Mouse (Mus musculus): ENCODE results near the gene Slc10a3. TPM values are rescaled to one million over a fixed set of nuclear protein-coding genes. Genes with fewer than 3 reads are reported as not detected.
"Not testable (repeated sequence)": the region's sequence is repeated elsewhere in the genome, so short reads cannot be mapped to it uniquely, and the experiment has no call there.

Gene Slc10a3
- total and polyA plus RNA-seq, 3 experiments: 7.4 to 14.1 (median 12.0) TPM

- no peak for DNase-seq (ENCODE audit: extremely low read depth)
- Histone ChIP-seq H3K27ac (ENCODE audit: insufficient read depth, low read depth) (no peak overlapping the region), H3K9ac (ENCODE audit: insufficient read depth, low read depth) (no peak overlapping the region), H3K4me1 (ENCODE audit: control insufficient read depth in 1 of 2, insufficient read depth in 2 of 2) (no peaks in the 10 kb centered on the region), H3K4me2 (ENCODE audit: insufficient read depth, low read depth, poor library complexity, severe bottlenecking) (no peak overlapping the region), H3K27me3 (replicated peaks) (no peaks in the 10 kb centered on the region), H3K36me3 (replicated peaks in 1 of 2; ENCODE audit: control insufficient read depth in 1 of 2, insufficient read depth in 1 of 2, low read length in 1 of 2) (no peaks in the 10 kb centered on the region), H3K9me3 (replicated peaks; ENCODE audit: low read length) (no peaks in the 10 kb centered on the region), H3K4me3 (replicated peaks in 1 of 3; ENCODE audit: low read depth in 2 of 3, low read length in 2 of 3, poor library complexity in 1 of 3) (no peak overlapping the region), H3K79me2 (replicated peaks; ENCODE audit: control insufficient read depth, extremely low read depth, insufficient read depth, poor library complexity, severe bottlenecking) (no peaks in the 10 kb centered on the region)
- TF ChIP-seq SIN3A (IDR thresholded peaks at IDR 0.05; ENCODE audit: low read length): no peak
- no peak for TF ChIP-seq ZC3H11A (IDR thresholded peaks at IDR 0.05; ENCODE audit: low read depth, low read length)
- no peak for TF ChIP-seq MAZ (IDR thresholded peaks at IDR 0.05; ENCODE audit: low read depth, low read length)
- TF ChIP-seq ZKSCAN1 (IDR thresholded peaks at IDR 0.05; ENCODE audit: borderline replicate concordance, low read depth, low read length): no peak
- TF ChIP-seq CHD2 (IDR thresholded peaks at IDR 0.05; ENCODE audit: low read length): no peak
- no peak for TF ChIP-seq POLR2AphosphoS2 (IDR thresholded peaks at IDR 0.05; ENCODE audit: low read depth, low read length)
- no peak for TF ChIP-seq ZMIZ1 (IDR thresholded peaks at IDR 0.05; ENCODE audit: low read depth, low read length)
- no peak for TF ChIP-seq SMC3 (IDR thresholded peaks at IDR 0.05; ENCODE audit: low read depth, low read length)
- no peak for TF ChIP-seq TBP (conservative IDR thresholded peaks at IDR 0.05; ENCODE audit: low read depth, low read length)
- no peak for TF ChIP-seq EP300 (IDR thresholded peaks at IDR 0.05; ENCODE audit: low read length)
- dilution Hi-C loops (cut with MboI; ENCODE audit: extremely low pct_ligation_motif_present, extremely low pct_unique_long_range_greater_than_20kb, low sequenced_read_pairs): no loop called here
- in situ Hi-C loops (cut with MboI; ENCODE audit: low pct_ligation_motif_present, low pct_unique_long_range_greater_than_20kb, low sequenced_read_pairs): no loop called here
These were observed 14.0 kb downstream of the Slc10a3 start for GRCm38 (mm10) chrX:74359171-74359570.

- H3K36me3 ChIP-seq (replicated peaks in 1 of 2; ENCODE audit: control insufficient read depth in 1 of 2, insufficient read depth in 1 of 2, low read length in 1 of 2); H3K4me1 ChIP-seq (ENCODE audit: control insufficient read depth in 1 of 2, insufficient read depth in 2 of 2); H3K27ac ChIP-seq (ENCODE audit: insufficient read depth, low read depth); H3K9me3 ChIP-seq (replicated peaks; ENCODE audit: low read length); H3K4me2 ChIP-seq (ENCODE audit: insufficient read depth, low read depth, poor library complexity, severe bottlenecking); H3K27me3 ChIP-seq (replicated peaks); H3K9ac ChIP-seq (ENCODE audit: insufficient read depth, low read depth); in situ Hi-C loops (cut with MboI; ENCODE audit: low pct_ligation_motif_present, low pct_unique_long_range_greater_than_20kb, low sequenced_read_pairs); H3K79me2 ChIP-seq (replicated peaks; ENCODE audit: control insufficient read depth, extremely low read depth, insufficient read depth, poor library complexity, severe bottlenecking); H3K4me3 ChIP-seq (replicated peaks in 1 of 3; ENCODE audit: low read depth in 2 of 3, low read length in 2 of 3, poor library complexity in 1 of 3); DNase-seq (ENCODE audit: extremely low read depth); dilution Hi-C loops (cut with MboI; ENCODE audit: extremely low pct_ligation_motif_present, extremely low pct_unique_long_range_greater_than_20kb, low sequenced_read_pairs): not testable (repeated sequence)
- TF ChIP-seq TBP (conservative IDR thresholded peaks at IDR 0.05; ENCODE audit: low read depth, low read length): 0 out of 2 replicates have a peak, but pooled peaks have one; percentile 53
These were observed 16.1 kb downstream of the Slc10a3 start for GRCm38 (mm10) chrX:74357069-74357468.

DNA sequence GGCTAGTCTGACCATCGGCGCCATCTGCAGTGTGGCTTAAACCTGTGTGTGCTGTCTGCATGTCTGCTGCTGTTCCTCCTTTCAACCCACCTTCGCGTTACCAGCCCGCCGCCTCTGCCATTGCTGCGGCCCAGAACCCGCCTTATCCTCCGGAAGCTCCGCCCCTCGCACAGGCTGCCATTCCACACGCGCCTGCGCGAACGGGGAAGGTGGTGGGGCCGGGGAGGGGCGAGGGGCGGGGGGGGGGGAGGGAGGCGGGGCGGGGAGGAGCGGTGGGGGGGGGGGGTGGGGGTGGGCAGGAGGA is 19.7 kb downstream of the Slc10a3 start, which contains the start of gene Lage3:
Lage3 (minus strand) TSS at position 152 of the 304 bp plus-strand sequence.
- H3K79me2 ChIP-seq (replicated peaks; ENCODE audit: control insufficient read depth, extremely low read depth, insufficient read depth, poor library complexity, severe bottlenecking): 0 out of 2 replicates have a peak, but pooled peaks cover 4% of the 10 kb centered on the region
- no peaks in the 10 kb centered on the region for H3K9me3 ChIP-seq (replicated peaks; ENCODE audit: low read length)
- peak; percentile 56; the same call in 1 of the 2 replicates for TF ChIP-seq MAZ (IDR thresholded peaks at IDR 0.05; ENCODE audit: low read depth, low read length)
- TF ChIP-seq NRF1 (IDR thresholded peaks at IDR 0.05; ENCODE audit: low read depth, low read length): peak; percentile 77
- 0 out of 2 replicates have a peak, but pooled peaks have one; percentile 34 for TF ChIP-seq SIN3A (IDR thresholded peaks at IDR 0.05; ENCODE audit: low read length)
- TF ChIP-seq E2F4 (IDR thresholded peaks at IDR 0.05; ENCODE audit: insufficient replicate concordance, low read depth, low read length): no peak
- 0 out of 2 replicates have a peak, but pooled peaks have one; percentile 44 for TF ChIP-seq ZMIZ1 (IDR thresholded peaks at IDR 0.05; ENCODE audit: low read depth, low read length)
- no peak for TF ChIP-seq UBTF (IDR thresholded peaks at IDR 0.05; ENCODE audit: low read depth, low read length)
- TF ChIP-seq ZKSCAN1 (IDR thresholded peaks at IDR 0.05; ENCODE audit: borderline replicate concordance, low read depth, low read length): no peak
- TF ChIP-seq JUND (conservative IDR thresholded peaks at IDR 0.05; ENCODE audit: low read depth, low read length): no peak
- TF ChIP-seq ELF1 (IDR thresholded peaks at IDR 0.05; ENCODE audit: low read depth, low read length): peak; percentile 41; the same call in 1 of the 2 replicates
- peak; percentile 71 for TF ChIP-seq NELFE (IDR thresholded peaks at IDR 0.05; ENCODE audit: low read depth, low read length)
- TF ChIP-seq TCF12 (IDR thresholded peaks at IDR 0.05; ENCODE audit: low read depth, low read length): peak; percentile 62
- TF ChIP-seq POLR2A (IDR thresholded peaks at IDR 0.05; ENCODE audit: low read depth, low read length): peak; percentile 71
- 0 out of 2 replicates have a peak, but pooled peaks have one; percentile 17 for TF ChIP-seq KAT2A (IDR thresholded peaks at IDR 0.05; ENCODE audit: insufficient replicate concordance, low read length)
- TF ChIP-seq MAFK (IDR thresholded peaks at IDR 0.05; ENCODE audit: insufficient replicate concordance, low read length): no peak
- peak; percentile 51 for TF ChIP-seq HCFC1 (IDR thresholded peaks at IDR 0.05; ENCODE audit: low read depth, low read length)
- TF ChIP-seq BHLHE40 (IDR thresholded peaks at IDR 0.05; ENCODE audit: low read depth, low read length): no peak
- in situ Hi-C loops (cut with MboI; ENCODE audit: low pct_ligation_motif_present, low pct_unique_long_range_greater_than_20kb, low sequenced_read_pairs) (no loop called here), dilution Hi-C loops (cut with MboI; ENCODE audit: extremely low pct_ligation_motif_present, extremely low pct_unique_long_range_greater_than_20kb, low sequenced_read_pairs) (no loop called here)
- H3K4me3 ChIP-seq (replicated peaks in 1 of 3; ENCODE audit: low read depth in 2 of 3, low read length in 2 of 3, poor library complexity in 1 of 3): peak within 1 kb of the TSS; percentile 61 to 88 (median 68)
- no peaks in the 10 kb centered on the region for H3K27me3 ChIP-seq (replicated peaks)
- H3K4me2 ChIP-seq (ENCODE audit: insufficient read depth, low read depth, poor library complexity, severe bottlenecking): peak within 1 kb of the TSS; percentile 44
- H3K27ac ChIP-seq (ENCODE audit: insufficient read depth, low read depth): 0 out of 2 replicates have a peak within 1 kb of the TSS, but pooled peaks have one; percentile 27
- H3K9ac ChIP-seq (ENCODE audit: insufficient read depth, low read depth): peak within 1 kb of the TSS; percentile 79
- DNase-seq (ENCODE audit: extremely low read depth): peak; percentile 75
- no peaks in the 10 kb centered on the region for H3K4me1 ChIP-seq (ENCODE audit: control insufficient read depth in 1 of 2, insufficient read depth in 2 of 2)
- no peaks in the 10 kb centered on the region for H3K36me3 ChIP-seq (replicated peaks in 1 of 2; ENCODE audit: control insufficient read depth in 1 of 2, insufficient read depth in 1 of 2, low read length in 1 of 2)
